Mouse (Mus musculus): ENCODE data around the gene Lrp4. TPM values are rescaled to one million over a fixed set of nuclear protein-coding genes. Genes with fewer than 3 reads are reported as not detected.

The Lrp4 gene
- polyA plus RNA-seq, 1 experiment from 2014 or later = 3.2 TPM

- H3K27me3 ChIP-seq (replicated peaks) = no peaks in the 10 kb centered on the region
- WGBS = 78% methylated on average over 8 of the region's 8 CpGs
- no peak overlapping the region for H3K4me3 ChIP-seq
- peak overlapping the region; percentile 33; the same call in 1 of the 2 replicates for H3K9ac ChIP-seq
- peak overlapping the region; percentile 75 for H3K27ac ChIP-seq (replicated peaks)
- ATAC-seq (ENCODE audit: extremely low read depth, insufficient number of reproducible peaks, low FRiP score, low TSS enrichment) = no peak
- 0 out of 2 replicates have a peak overlapping the region, but pooled peaks have one; percentile 4 for H3K4me2 ChIP-seq
- peaks cover 22% of the 10 kb centered on the region for H3K4me1 ChIP-seq
- H3K9me3 ChIP-seq = no peaks in the 10 kb centered on the region
- no peaks in the 10 kb centered on the region for H3K36me3 ChIP-seq
These were observed 20.6 kb upstream of the Lrp4 start for GRCm38 (mm10) chr2:91436713-91437112.

GRCm38 (mm10) chr2:91437116-91437815 lies 20.0 kb upstream of the Lrp4 start:
- H3K4me1 ChIP-seq = peaks cover 27% of the 10 kb centered on the region
- ATAC-seq (ENCODE audit: extremely low read depth, insufficient number of reproducible peaks, low FRiP score, low TSS enrichment) = no peak
- no peaks in the 10 kb centered on the region for H3K9me3 ChIP-seq
- peak overlapping the region; percentile 33; the same call in 1 of the 2 replicates for H3K9ac ChIP-seq
- 54% methylated on average over 5 of the region's 5 CpGs for WGBS
- no peaks in the 10 kb centered on the region for H3K36me3 ChIP-seq
- H3K27me3 ChIP-seq (replicated peaks) = no peaks in the 10 kb centered on the region
- H3K4me2 ChIP-seq = 0 out of 2 replicates have a peak overlapping the region, but pooled peaks have one; percentile 4
- no peak overlapping the region for H3K4me3 ChIP-seq
- H3K27ac ChIP-seq (replicated peaks) = peak overlapping the region; percentile 75

DNA sequence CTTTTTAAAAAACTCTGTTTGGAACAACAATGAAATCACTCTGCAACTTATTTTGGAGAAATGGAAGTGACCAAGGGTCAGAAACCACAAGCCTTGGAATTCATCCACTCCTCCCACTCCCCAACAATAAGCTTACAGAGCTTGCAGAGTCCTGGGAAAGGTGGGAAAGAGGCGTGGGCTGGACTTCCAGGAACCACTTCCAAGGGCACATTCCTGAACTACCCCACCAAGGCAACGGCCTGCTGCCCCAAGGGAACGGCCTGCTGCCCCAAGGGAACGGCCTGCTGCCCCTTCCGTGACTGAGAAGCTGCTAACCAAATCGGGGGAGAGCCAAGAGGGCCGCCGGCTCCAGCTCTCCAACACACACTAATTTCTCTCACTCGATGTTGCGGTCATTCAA lies 18.0 kb upstream of the Lrp4 start:
- Histone ChIP-seq H3K4me3 (no peak overlapping the region), H3K4me2 (no peak overlapping the region), H3K9ac (no peak overlapping the region), H3K4me1 (peaks cover 36% of the 10 kb centered on the region), H3K27ac (replicated peaks) (no peak overlapping the region), H3K36me3 (no peaks in the 10 kb centered on the region), H3K9me3 (no peaks in the 10 kb centered on the region), H3K27me3 (replicated peaks) (no peaks in the 10 kb centered on the region)
- no peak for ATAC-seq (ENCODE audit: extremely low read depth, insufficient number of reproducible peaks, low FRiP score, low TSS enrichment)
- 75% methylated on average over 10 of the region's 10 CpGs for WGBS

DNA sequence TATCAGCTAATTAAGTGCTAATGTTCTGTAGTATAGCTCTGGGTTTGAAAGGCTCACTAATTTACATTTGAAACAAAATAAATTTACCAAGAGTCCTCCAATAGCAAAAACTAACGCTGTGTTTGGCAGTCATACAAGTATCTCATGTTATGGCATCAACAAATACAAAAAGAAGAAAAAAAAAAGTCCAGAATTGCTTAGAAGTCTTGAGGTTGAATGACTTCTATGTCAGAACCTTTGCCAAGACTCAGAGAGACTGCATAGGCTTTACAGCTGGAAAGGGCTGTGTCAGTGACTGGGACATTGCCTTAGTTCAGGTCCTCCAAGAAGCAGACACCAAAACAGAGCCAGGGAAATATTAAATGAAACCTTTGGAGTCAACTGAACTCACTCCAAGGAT lies 17.4 kb upstream of the Lrp4 start:
- Histone ChIP-seq H3K4me1 (peaks cover 36% of the 10 kb centered on the region), H3K4me3 (no peak overlapping the region), H3K27ac (replicated peaks) (no peak overlapping the region), H3K27me3 (replicated peaks) (no peaks in the 10 kb centered on the region), H3K9ac (no peak overlapping the region), H3K36me3 (no peaks in the 10 kb centered on the region), H3K4me2 (no peak overlapping the region), H3K9me3 (no peaks in the 10 kb centered on the region)
- 72% methylated on average over 1 of the region's 1 CpGs for WGBS
- ATAC-seq (ENCODE audit: extremely low read depth, insufficient number of reproducible peaks, low FRiP score, low TSS enrichment) = no peak

GRCm38 (mm10) chr2:91440686-91441085 lies 16.6 kb upstream of the Lrp4 start:
- H3K36me3 ChIP-seq = no peaks in the 10 kb centered on the region
- WGBS = 80% methylated on average over 5 of the region's 5 CpGs
- ATAC-seq (ENCODE audit: extremely low read depth, insufficient number of reproducible peaks, low FRiP score, low TSS enrichment) = no peak
- peaks cover 36% of the 10 kb centered on the region for H3K4me1 ChIP-seq
- H3K4me2 ChIP-seq = no peak overlapping the region
- no peak overlapping the region for H3K9ac ChIP-seq
- no peak overlapping the region for H3K27ac ChIP-seq (replicated peaks)
- H3K9me3 ChIP-seq = no peaks in the 10 kb centered on the region
- no peak overlapping the region for H3K4me3 ChIP-seq
- H3K27me3 ChIP-seq (replicated peaks) = no peaks in the 10 kb centered on the region

DNA sequence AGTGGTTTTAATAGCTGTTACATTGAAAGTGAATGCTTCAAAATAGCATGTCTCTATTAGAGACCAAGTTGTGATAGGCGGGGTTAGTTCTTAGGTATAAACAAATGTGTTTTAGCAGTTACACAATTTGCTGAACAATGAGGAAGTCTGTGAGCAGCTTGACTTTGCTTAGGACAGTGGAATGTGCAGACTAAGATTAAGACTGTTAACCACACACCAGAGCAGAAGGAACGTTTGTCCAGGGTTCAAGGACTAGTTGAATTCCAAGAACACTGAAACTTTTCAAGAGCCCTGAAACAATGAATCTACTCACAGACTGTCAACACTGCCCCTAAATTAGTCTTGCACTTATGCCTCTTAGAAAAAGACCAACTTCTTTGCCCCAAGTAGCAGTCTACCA lies 15.6 kb upstream of the Lrp4 start:
- no peak overlapping the region for H3K27ac ChIP-seq (replicated peaks)
- H3K9ac ChIP-seq = no peak overlapping the region
- no peaks in the 10 kb centered on the region for H3K9me3 ChIP-seq
- no peaks in the 10 kb centered on the region for H3K36me3 ChIP-seq
- no peak overlapping the region for H3K4me3 ChIP-seq
- H3K4me1 ChIP-seq = peaks cover 29% of the 10 kb centered on the region
- H3K4me2 ChIP-seq = no peak overlapping the region
- no peaks in the 10 kb centered on the region for H3K27me3 ChIP-seq (replicated peaks)
- 50% methylated on average over 2 of the region's 2 CpGs for WGBS
- ATAC-seq (ENCODE audit: extremely low read depth, insufficient number of reproducible peaks, low FRiP score, low TSS enrichment) = no peak

DNA sequence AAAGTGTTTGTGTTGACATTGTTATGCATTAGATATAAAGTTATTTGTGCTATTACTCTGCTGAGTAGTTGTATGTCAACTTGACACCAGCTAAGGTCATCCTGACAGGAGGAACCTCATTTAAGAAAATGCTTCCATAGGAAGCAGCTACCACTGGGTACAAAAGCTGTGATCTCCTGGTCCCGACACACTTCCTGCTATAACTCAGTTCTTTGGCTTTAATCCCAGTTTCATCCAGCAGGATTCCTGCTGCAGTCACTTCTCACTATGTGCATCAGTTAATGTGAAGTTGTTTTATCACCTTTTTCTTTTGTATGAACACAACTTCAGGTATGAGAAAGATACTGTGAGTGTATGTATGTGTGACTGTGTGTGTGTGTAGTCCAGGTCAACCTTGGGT lies 15.1 kb upstream of the Lrp4 start:
- 36% methylated on average over 1 of the region's 1 CpGs for WGBS
- H3K27me3 ChIP-seq (replicated peaks) = no peaks in the 10 kb centered on the region

DNA sequence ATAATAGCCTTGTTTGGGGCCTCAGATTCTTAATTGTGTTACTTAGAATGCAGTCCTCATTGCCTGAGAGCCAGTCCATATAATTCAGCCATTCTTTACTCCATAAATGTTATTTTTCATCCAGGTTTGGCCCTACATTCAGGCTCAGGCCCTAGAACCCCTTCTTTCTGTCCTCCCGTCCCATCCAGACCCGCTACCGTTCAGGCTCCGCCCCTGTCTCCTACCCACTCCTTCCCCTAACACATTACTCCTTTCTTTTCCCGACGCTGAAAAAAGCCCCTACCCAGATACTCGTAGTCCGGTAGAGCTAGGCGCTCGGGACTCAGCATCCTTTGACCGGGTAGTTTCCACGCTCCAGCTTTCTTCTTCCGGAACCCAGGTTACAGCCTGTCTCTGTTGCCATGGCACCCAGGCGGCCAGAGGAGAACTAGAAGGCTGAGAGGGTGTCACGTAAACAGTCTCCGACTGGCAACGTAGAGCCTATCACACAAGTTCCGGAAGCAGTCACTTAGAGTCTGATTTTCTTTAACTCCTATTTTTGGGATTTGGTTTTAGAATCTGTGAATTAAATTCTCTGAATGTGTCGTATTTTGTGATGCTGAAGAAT lies 12.9 kb upstream of the Lrp4 start, which contains the start of gene 1110051M20Rik:
Gene 1110051M20Rik (minus strand): TSS at position 419 of the 607 bp plus-strand sequence.
- Histone ChIP-seq H3K9me3 (0 out of 2 replicates have a peak, but pooled peaks cover 3% of the 10 kb centered on the region), H3K27me3 (replicated peaks) (no peaks in the 10 kb centered on the region), H3K36me3 (no peaks in the 10 kb centered on the region), H3K4me2 (peak within 1 kb of the TSS; percentile 71), H3K4me1 (peaks cover 14% of the 10 kb centered on the region; the same call in 1 of the 2 replicates), H3K27ac (replicated peaks) (no peak within 1 kb of the TSS), H3K9ac (peak within 1 kb of the TSS; percentile 68), H3K4me3 (peak within 1 kb of the TSS; percentile 62)
- 0 out of 2 replicates have a peak, but pooled peaks have one; percentile 61 for ATAC-seq (ENCODE audit: extremely low read depth, insufficient number of reproducible peaks, low FRiP score, low TSS enrichment)
- WGBS = 2% methylated on average over 19 of the region's 19 CpGs

More for the DNA sequence above, 15.1 kb upstream of the Lrp4 start:
- no peak overlapping the region for H3K4me2 ChIP-seq
- H3K9ac ChIP-seq = no peak overlapping the region
- H3K27ac ChIP-seq (replicated peaks) = no peak overlapping the region
- ATAC-seq (ENCODE audit: extremely low read depth, insufficient number of reproducible peaks, low FRiP score, low TSS enrichment) = no peak
- 0 out of 2 replicates have a peak, but pooled peaks cover 1% of the 10 kb centered on the region for H3K9me3 ChIP-seq
- no peak overlapping the region for H3K4me3 ChIP-seq
- H3K4me1 ChIP-seq = peaks cover 24% of the 10 kb centered on the region
- no peaks in the 10 kb centered on the region for H3K36me3 ChIP-seq

GRCm38 (mm10) chr2:91449662-91450061 lies 7.6 kb upstream of the Lrp4 start:
- Histone ChIP-seq H3K4me3 (no peak overlapping the region), H3K27ac (replicated peaks) (no peak overlapping the region), H3K36me3 (no peaks in the 10 kb centered on the region), H3K27me3 (replicated peaks) (no peaks in the 10 kb centered on the region; the same call in 1 of the 2 replicates), H3K4me2 (no peak overlapping the region), H3K9me3 (0 out of 2 replicates have a peak, but pooled peaks cover 3% of the 10 kb centered on the region), H3K4me1 (peaks cover 9% of the 10 kb centered on the region), H3K9ac (no peak overlapping the region)
- ATAC-seq (ENCODE audit: extremely low read depth, insufficient number of reproducible peaks, low FRiP score, low TSS enrichment) = no peak
- WGBS = 56% methylated on average over 1 of the region's 1 CpGs

DNA sequence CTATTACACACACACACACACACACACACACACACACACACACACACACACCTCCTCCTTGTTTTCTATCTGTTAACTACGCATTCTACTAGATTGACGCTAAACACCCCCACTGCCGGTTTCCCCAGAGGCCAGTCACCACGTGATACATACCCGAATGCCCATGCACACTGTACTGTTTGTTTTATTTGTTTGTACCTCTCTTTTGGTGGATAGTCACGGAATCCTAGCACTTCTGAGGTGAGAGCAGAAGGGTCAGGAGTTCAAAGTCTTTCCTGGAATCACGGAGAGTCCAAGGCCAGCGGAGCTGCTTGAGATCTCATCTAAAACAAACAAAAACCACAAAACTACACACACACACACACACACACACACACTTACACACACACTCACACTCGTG lies 7.0 kb upstream of the Lrp4 start:
- ATAC-seq (ENCODE audit: extremely low read depth, insufficient number of reproducible peaks, low FRiP score, low TSS enrichment) = no peak

DNA sequence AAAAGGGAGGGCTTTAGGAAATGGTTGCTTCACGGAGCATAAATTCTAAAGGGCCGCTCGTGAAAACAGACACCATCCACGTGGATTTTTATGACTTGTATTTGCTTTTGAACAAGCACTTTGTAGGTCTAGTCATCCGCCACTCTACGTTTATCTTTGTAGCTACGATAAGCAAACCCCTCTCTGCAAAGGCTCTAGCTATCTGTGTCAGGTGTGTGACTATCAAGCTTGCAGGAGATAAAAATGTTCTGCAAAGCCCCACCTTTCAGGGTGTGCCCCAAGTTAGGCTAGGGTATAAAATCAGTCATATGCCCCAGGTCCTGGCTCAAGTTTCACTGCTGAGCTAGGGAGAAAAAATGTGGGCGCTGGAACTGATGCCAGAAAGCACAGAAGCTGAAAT lies 4.7 kb upstream of the Lrp4 start:
- Histone ChIP-seq H3K9ac (no peak overlapping the region), H3K4me3 (no peak overlapping the region), H3K4me1 (peaks cover 22% of the 10 kb centered on the region), H3K4me2 (peak overlapping the region; percentile 25), H3K27me3 (replicated peaks) (no peaks in the 10 kb centered on the region; the same call in 1 of the 2 replicates), H3K27ac (replicated peaks) (no peak overlapping the region), H3K36me3 (no peaks in the 10 kb centered on the region), H3K9me3 (no peaks in the 10 kb centered on the region)
- 26% methylated on average over 8 of the region's 8 CpGs for WGBS
- no peak for ATAC-seq (ENCODE audit: extremely low read depth, insufficient number of reproducible peaks, low FRiP score, low TSS enrichment)

More for the DNA sequence above, 7.0 kb upstream of the Lrp4 start:
- 0 out of 2 replicates have a peak, but pooled peaks cover 3% of the 10 kb centered on the region for H3K9me3 ChIP-seq
- H3K27me3 ChIP-seq (replicated peaks) = no peaks in the 10 kb centered on the region; the same call in 1 of the 2 replicates
- no peak overlapping the region for H3K27ac ChIP-seq (replicated peaks)
- H3K4me1 ChIP-seq = peaks cover 9% of the 10 kb centered on the region
- no peak overlapping the region for H3K9ac ChIP-seq
- H3K4me3 ChIP-seq = no peak overlapping the region
- no peaks in the 10 kb centered on the region for H3K36me3 ChIP-seq
- 56% methylated on average over 9 of the region's 9 CpGs for WGBS
- H3K4me2 ChIP-seq = no peak overlapping the region

Data from heart, embryonic 13.5 days (tissue).